Mouse (Mus musculus) embryonic fibroblast, embryonic 13.5 days (primary cell): ENCODE measurements around the gene Col4a3bp.

ENCODE experiments used
- CTCF ChIP-seq: IDR thresholded peaks from 2 replicates; pipeline ENCODE4 v1.5.1; 2011; ENCODE audit warnings: mild to moderate bottlenecking, control low read depth, low read length, moderate library complexity, borderline replicate concordance; ENCODE audit not compliant: insufficient read depth
- POLR2A ChIP-seq: IDR thresholded peaks from 2 replicates; pipeline ENCODE4 v1.6.1; 2011; ENCODE audit warnings: low read depth, mild to moderate bottlenecking, control low read depth, low read length, moderate library complexity

DNA sequence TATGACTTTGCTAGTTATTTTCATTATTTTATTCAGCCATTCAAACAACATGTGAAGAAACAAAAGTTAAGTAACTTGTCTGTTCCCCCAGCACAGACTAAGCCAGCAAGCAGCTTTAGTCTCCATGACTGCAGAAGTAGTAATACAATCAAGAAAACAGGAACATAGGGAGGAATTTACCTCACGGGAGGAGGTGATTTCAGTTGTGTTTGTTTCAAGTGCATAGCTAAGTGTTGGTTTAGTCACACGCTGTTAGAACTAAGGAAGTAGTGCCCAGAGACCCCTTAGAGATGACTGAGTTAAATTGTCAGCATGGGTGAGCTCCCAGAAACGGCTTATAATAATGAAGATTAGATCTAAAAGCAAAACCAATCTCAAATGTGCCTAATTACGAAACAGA is 5.5 kb downstream of the Col4a3bp start:
- TF ChIP-seq CTCF: no peak
- no peak for TF ChIP-seq POLR2A
